Mouse (Mus musculus) liver, embryonic 14.5 days (tissue): ENCODE measurements around the gene Uhmk1. TPM values are rescaled to one million over a fixed set of nuclear protein-coding genes. Genes with fewer than 3 reads are reported as not detected.

Experiments used
- ATAC-seq: fragments of 200-750 bp; cut with Nextera tagmentation; 2 replicates; pipeline ENCODE4 v1.8.0; 2017; ENCODE audit warnings: moderate number of reproducible peaks, mild to moderate bottlenecking, moderate library complexity; ENCODE audit not compliant: insufficient read depth
- DNase-seq, 3 experiments: peaks; one replicate each; pipeline ENCODE4 v3.0.0-alpha.2; 2012 to 2013; ENCODE audit warnings: low read depth in 3 of 3, low spot score in 3 of 3
- H3K27ac ChIP-seq: fragments of 300-500 bp; sonication (generic); 2 replicates; pipeline ENCODE4 v1.5.1; 2014; ENCODE audit warnings: moderate library complexity, mild to moderate bottlenecking, control low read depth, inconsistent platforms
- H3K27me3 ChIP-seq: fragments of 300-500 bp; sonication (generic); 2 replicates; pipeline ENCODE4 v1.6.1; 2014; ENCODE audit warnings: mild to moderate bottlenecking, low read length, moderate library complexity; ENCODE audit not compliant: control insufficient read depth, insufficient read depth
- H3K36me3 ChIP-seq: fragments of 300-500 bp; sonication (generic); replicated peaks from 2 replicates; pipeline ENCODE4 v1.6.1; 2014; ENCODE audit warnings: low read depth; ENCODE audit not compliant: control insufficient read depth, insufficient read depth
- H3K4me1 ChIP-seq, 2 experiments: fragments of 200-500 bp in 1 of 2; fragments of 300-500 bp in 1 of 2; sonication (generic) in 1 of 2; replicated peaks; 2 replicates each; pipeline ENCODE4 v1.6.1; 2012 to 2014; ENCODE audit warnings: antibody characterized with exemption in 1 of 2, inconsistent platforms in 1 of 2, low read length in 1 of 2; ENCODE audit not compliant: control insufficient read depth in 2 of 2, insufficient read depth in 2 of 2
- H3K4me2 ChIP-seq: fragments of 300-500 bp; sonication (generic); 2 replicates; pipeline ENCODE4 v1.6.1; 2014; ENCODE audit warnings: low read depth, mild to moderate bottlenecking, control low read depth, moderate library complexity
- H3K4me3 ChIP-seq, 2 experiments: fragments of 200-500 bp in 1 of 2; fragments of 300-500 bp in 1 of 2; sonication (generic) in 1 of 2; 2 replicates each; pipeline ENCODE4 v1.5.1; 2012 to 2014; ENCODE audit warnings: low read depth in 2 of 2, low read length in 2 of 2, mild to moderate bottlenecking in 2 of 2, control low read depth in 1 of 2, inconsistent platforms in 1 of 2, moderate library complexity in 1 of 2; ENCODE audit not compliant: insufficient read depth in 1 of 2
- H3K9ac ChIP-seq: fragments of 300-500 bp; sonication (generic); replicated peaks from 2 replicates; pipeline ENCODE4 v1.6.1; 2014; ENCODE audit warnings: mild to moderate bottlenecking, control low read depth, moderate library complexity
- H3K9me3 ChIP-seq: fragments of 300-500 bp; sonication (generic); 2 replicates; pipeline ENCODE4 v1.6.1; 2016; ENCODE audit warnings: low read length, mixed read lengths; ENCODE audit not compliant: control insufficient read depth
- CTCF ChIP-seq: IDR thresholded peaks from 2 replicates; pipeline ENCODE4 v1.5.1; 2016; ENCODE audit warnings: antibody characterized with exemption, low read depth, control low read depth
- EP300 ChIP-seq: IDR thresholded peaks from 2 replicates; pipeline ENCODE4 v1.6.1; 2016; ENCODE audit warnings: antibody characterized with exemption, low read depth
- WGBS: fragments of 180-500 bp; shearing (Covaris S2); extraction: QIAGEN DNeasy Blood & Tissue Kit; methylation state at CpG from one replicate; pipeline ENCODE4 v1.1.7; 2014; ENCODE audit not compliant: insufficient replicate concordance; 5-methylcytosine and 5-hydroxymethylcytosine counted together
- polyA plus RNA-seq, 2 experiments: library from polyadenylated mRNA; depleted of rRNA in 1 of 2; stranded (reverse) in 1 of 2; unstranded in 1 of 2; fragments of >200 nt; fragmentation: Nextera tagmentation in 1 of 2; extraction: Ambion mirVana in 1 of 2; gene quantifications; 2 replicates each; pipeline versions ENCODE4 v1.2.1 to v1.2.3; 2012 to 2014

The Uhmk1 gene
- polyA plus RNA-seq, 2 experiments, result 8.4 to 9.3 TPM

DNA sequence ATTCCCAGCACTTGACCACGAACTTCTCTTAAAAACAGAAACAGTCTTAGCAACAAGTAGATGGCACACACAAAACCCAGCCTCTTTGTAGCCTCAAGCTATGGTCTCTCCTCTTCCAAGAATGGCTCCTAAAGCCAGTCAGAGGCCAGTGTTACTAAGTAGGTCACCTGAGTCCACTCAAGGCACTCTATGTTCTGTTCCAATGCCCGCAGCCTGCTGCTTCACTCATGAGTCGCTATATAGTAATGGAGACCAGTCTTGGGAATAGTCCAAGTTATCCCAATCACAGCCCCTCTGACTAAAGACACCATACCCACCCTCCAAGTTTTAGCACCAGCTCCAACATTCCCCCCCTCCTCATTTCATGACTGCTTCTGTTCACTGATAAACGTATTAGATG lies 69.6 kb downstream of the Uhmk1 start:
- no peak overlapping the region for H3K4me2 ChIP-seq
- DNase-seq, result no peak
- WGBS, result 79% methylated on average over 4 of the region's 4 CpGs
- no peak for ATAC-seq
- no peak overlapping the region for H3K27ac ChIP-seq
- H3K36me3 ChIP-seq, result peaks cover 13% of the 10 kb centered on the region
- H3K4me3 ChIP-seq, result no peak overlapping the region
- H3K9ac ChIP-seq, result no peak overlapping the region
- H3K27me3 ChIP-seq, result no peaks in the 10 kb centered on the region
- H3K9me3 ChIP-seq, result no peaks in the 10 kb centered on the region
- H3K4me1 ChIP-seq, result peaks cover 5 to 19% of the 10 kb centered on the region in 2 experiments
- no peak for TF ChIP-seq EP300
- no peak for TF ChIP-seq CTCF

Other genes with a start within 250 kb of the Uhmk1 start
- 5.5 and 5.6 TPM in 2 replicates for gene Hsd17b7, start 246.2 kb downstream of the Uhmk1 start, polyA plus RNA-seq (2012; rRNA removed)
- 10.1 and 11.0 TPM in 2 replicates for gene Hsd17b7, start 246.2 kb downstream of the Uhmk1 start, polyA plus RNA-seq (2014; fragmentation: Nextera tagmentation; extraction: Ambion mirVana)
- 0.40 and 0.47 TPM in 2 replicates for gene Ddr2, start 104.6 kb downstream of the Uhmk1 start, polyA plus RNA-seq (2012; rRNA removed)
- 0.72 and 0.86 TPM in 2 replicates for gene Ddr2, start 104.6 kb downstream of the Uhmk1 start, polyA plus RNA-seq (2014; fragmentation: Nextera tagmentation; extraction: Ambion mirVana)
- gene Uap1, start 40.4 kb downstream of the Uhmk1 start, polyA plus RNA-seq (2012; rRNA removed), result 10.6 and 15.6 TPM in 2 replicates
- gene Uap1, start 40.4 kb downstream of the Uhmk1 start, polyA plus RNA-seq (2014; fragmentation: Nextera tagmentation; extraction: Ambion mirVana), result 32.1 and 34.9 TPM in 2 replicates
- not detected in 2 replicates for gene Sh2d1b2, start 17.4 kb upstream of the Uhmk1 start, polyA plus RNA-seq (2012; rRNA removed)
- gene Sh2d1b2, start 17.4 kb upstream of the Uhmk1 start, polyA plus RNA-seq (2014; fragmentation: Nextera tagmentation; extraction: Ambion mirVana), result not detected in 2 replicates
- gene Sh2d1b1, start 61.9 kb upstream of the Uhmk1 start, polyA plus RNA-seq (2012; rRNA removed), result 0.08 and 0.20 TPM in 2 replicates
- gene Sh2d1b1, start 61.9 kb upstream of the Uhmk1 start, polyA plus RNA-seq (2014; fragmentation: Nextera tagmentation; extraction: Ambion mirVana), result 0.28 and 0.37 TPM in 2 replicates
- 1.5 and 1.8 TPM in 2 replicates for gene Gm7694, start 90.9 kb upstream of the Uhmk1 start, polyA plus RNA-seq (2012; rRNA removed)
- 0.94 and 1.6 TPM in 2 replicates for gene Gm7694, start 90.9 kb upstream of the Uhmk1 start, polyA plus RNA-seq (2014; fragmentation: Nextera tagmentation; extraction: Ambion mirVana)
- gene Spata46, start 93.4 kb upstream of the Uhmk1 start, polyA plus RNA-seq (2012; rRNA removed), result not detected in 2 replicates
- gene Spata46, start 93.4 kb upstream of the Uhmk1 start, polyA plus RNA-seq (2014; fragmentation: Nextera tagmentation; extraction: Ambion mirVana), result 0.27 TPM in 1 of 2 replicates, not detected in the other